Mouse (Mus musculus): ENCODE data around the gene Lamb3.
"Not testable (repeated sequence)": the region's sequence is repeated elsewhere in the genome, so short reads cannot be mapped to it uniquely, and the experiment has no call there.

Gene Lamb3

GRCm38 (mm10) chr1:193243571-193244193 is 36.2 kb downstream of the Lamb3 start:
- no peak for DNase-seq (ENCODE audit: low spot score in 2 of 2)

GRCm38 (mm10) chr1:193244235-193244634 is 36.7 kb downstream of the Lamb3 start:
- DNase-seq (ENCODE audit: low spot score in 2 of 2) = no peak

GRCm38 (mm10) chr1:193250026-193250425 is 42.5 kb downstream of the Lamb3 start:
- DNase-seq (ENCODE audit: low spot score in 2 of 2) = no peak

- no peak for DNase-seq (ENCODE audit: low spot score in 2 of 2)
These were observed 43.9 kb downstream of the Lamb3 start for GRCm38 (mm10) chr1:193251386-193251785.

- no peak for DNase-seq (ENCODE audit: low spot score in 2 of 2)
These were observed 45.1 kb downstream of the Lamb3 start for GRCm38 (mm10) chr1:193252616-193253015.

- DNase-seq (ENCODE audit: low spot score in 2 of 2) = not testable (repeated sequence)
These were observed 46.4 kb downstream of the Lamb3 start for GRCm38 (mm10) chr1:193253895-193254294.

- no peak for DNase-seq (ENCODE audit: low spot score in 2 of 2)
These were observed 47.5 kb downstream of the Lamb3 start for GRCm38 (mm10) chr1:193255032-193255431.

GRCm38 (mm10) chr1:193255488-193256288 is 48.2 kb downstream of the Lamb3 start:
- peak; percentile 50 to 68 for DNase-seq (ENCODE audit: low spot score in 2 of 2)

GRCm38 (mm10) chr1:193256289-193256577 is 48.7 kb downstream of the Lamb3 start:
- DNase-seq (ENCODE audit: low spot score in 2 of 2) = no peak

GRCm38 (mm10) chr1:193256621-193257098 is 49.2 kb downstream of the Lamb3 start:
- DNase-seq (ENCODE audit: low spot score in 2 of 2) = no peak

- DNase-seq (ENCODE audit: low spot score in 2 of 2) = no peak
These were observed 52.1 kb downstream of the Lamb3 start for GRCm38 (mm10) chr1:193259559-193259958.

GRCm38 (mm10) chr1:193261897-193262548 is 54.5 kb downstream of the Lamb3 start:
- no peak for DNase-seq (ENCODE audit: low spot score in 2 of 2)

GRCm38 (mm10) chr1:193263026-193263907 is 55.8 kb downstream of the Lamb3 start:
- DNase-seq (ENCODE audit: low spot score in 2 of 2) = no peak

GRCm38 (mm10) chr1:193263955-193264598 is 56.6 kb downstream of the Lamb3 start, which contains the start of gene Hsd11b1:
Hsd11b1 (minus strand) TSS chr1:193264075.
- DNase-seq (ENCODE audit: low spot score in 2 of 2) = no peak

GRCm38 (mm10) chr1:193265734-193266133 is 58.2 kb downstream of the Lamb3 start:
- DNase-seq (ENCODE audit: low spot score in 2 of 2) = no peak

- DNase-seq (ENCODE audit: low spot score in 2 of 2) = no peak
These were observed 63.7 kb downstream of the Lamb3 start for GRCm38 (mm10) chr1:193270965-193271763.

GRCm38 (mm10) chr1:193272137-193272915 is 64.8 kb downstream of the Lamb3 start:
- no peak for DNase-seq (ENCODE audit: low spot score in 2 of 2)

GRCm38 (mm10) chr1:193272916-193273601 is 65.6 kb downstream of the Lamb3 start, which contains the start of gene G0s2:
G0s2 (minus strand) TSS chr1:193273217.
- peak; percentile 23 to 35 for DNase-seq (ENCODE audit: low spot score in 2 of 2)

Data from frontal cortex, postnatal 25 days (tissue).